Mouse (Mus musculus) myocyte (in vitro differentiated cells): ENCODE measurements at regions not wholly inside any gene's neighbourhood (a gene's known extent, or its start where the extent isn't known, plus 50 kb on each side); places are given as distances from the start of the nearest gene placed in this dataset.

ENCODE experiments used
- POLR2AphosphoS2 ChIP-seq: IDR thresholded peaks from one replicate; pipeline ENCODE4 v1.6.1; 2011; ENCODE audit warnings: low read depth, control low read depth; ENCODE audit not compliant: insufficient read length
- REST ChIP-seq: IDR thresholded peaks from one replicate; pipeline ENCODE4 v1.6.1; 2011; ENCODE audit warnings: mild to moderate bottlenecking, control low read depth, moderate library complexity; ENCODE audit not compliant: insufficient read depth, insufficient read length
- USF1 ChIP-seq: IDR thresholded peaks from one replicate; pipeline ENCODE4 v1.6.1; 2011; ENCODE audit warnings: low read depth, mild to moderate bottlenecking, control low read depth, moderate library complexity

GRCm38 (mm10) chr9:31990456-31990855 lies 77.2 kb upstream of the Barx2 start:
- TF ChIP-seq POLR2AphosphoS2 = no peak
- no peak for TF ChIP-seq REST
- no peak for TF ChIP-seq USF1
